Mouse (Mus musculus): ENCODE measurements around the gene Vsx2.

DNA sequence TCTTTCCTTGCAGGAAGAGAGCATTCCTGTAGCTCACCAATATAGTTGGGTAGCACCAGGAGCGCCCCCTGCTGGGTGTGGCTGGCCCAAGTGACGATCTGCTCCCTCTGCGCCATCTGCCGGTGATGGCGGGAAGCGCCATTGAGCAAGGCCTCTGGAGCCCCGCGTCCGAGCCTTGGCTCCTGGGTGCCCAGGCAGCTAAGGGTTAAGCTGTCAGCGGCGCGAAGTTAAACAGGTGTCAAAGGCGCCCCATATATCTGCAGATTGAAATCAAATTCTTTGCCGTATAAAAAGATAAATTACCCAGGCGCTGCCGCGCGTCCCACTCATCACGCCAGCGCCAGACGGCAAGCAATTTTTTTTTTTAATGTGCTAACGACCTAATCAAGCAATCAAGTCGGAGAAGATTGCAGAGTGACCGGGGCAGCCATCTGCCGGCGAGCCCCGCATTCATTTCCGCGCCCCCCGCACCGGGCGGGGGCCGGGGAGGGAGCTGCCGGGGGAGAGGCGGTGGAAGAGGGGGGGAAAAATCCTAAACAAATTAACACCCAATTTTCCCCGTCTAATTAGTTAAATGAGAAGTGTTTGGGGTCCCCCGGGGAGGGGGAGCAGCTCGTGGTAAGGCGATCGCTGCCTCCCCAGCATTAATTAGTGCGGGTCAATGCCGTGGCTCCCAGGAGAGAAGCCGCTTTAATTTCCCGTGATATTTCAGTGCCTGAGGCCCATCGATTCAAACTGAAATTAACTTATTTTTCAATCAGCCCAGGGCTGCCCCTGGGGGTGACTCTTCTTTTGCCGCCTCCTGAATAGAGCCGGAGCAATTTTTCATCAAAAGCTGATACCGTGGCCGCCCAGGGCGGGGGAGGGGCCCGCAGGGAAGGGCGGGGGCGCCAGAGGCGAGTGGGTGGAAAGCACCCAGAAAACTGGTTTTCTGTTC lies 20.5 kb downstream of the Vsx2 start:
- TF ChIP-seq CTCF (IDR thresholded peaks at IDR 0.05; ENCODE audit: borderline replicate concordance, extremely low read depth, insufficient read depth, insufficient read length) (peak; percentile 100), POLR2A (IDR thresholded peaks at IDR 0.05; ENCODE audit: borderline replicate concordance, extremely low read depth, insufficient read depth, insufficient read length, poor library complexity, severe bottlenecking) (no peak)

All from brain, embryonic 14.5 days (tissue).